Mouse (Mus musculus): Measurements from ENCODE around the gene Arvcf. TPM values are rescaled to one million over a fixed set of nuclear protein-coding genes. Genes with fewer than 3 reads are reported as not detected.

Arvcf gene
- total and polyA plus RNA-seq, 3 experiments, result 64.0 to 188 (median 154) TPM

- H3K4me1 ChIP-seq (ENCODE audit: insufficient read depth, low read depth, low read length), result peaks cover 65% of the 10 kb centered on the region
- TF ChIP-seq GATA2 (IDR thresholded peaks at IDR 0.05; ENCODE audit: borderline replicate concordance, low read depth, low read length) (no peak), GATA1 (IDR thresholded peaks at IDR 0.05; ENCODE audit: borderline replicate concordance, low read length) (no peak), CTCF (IDR thresholded peaks at IDR 0.05; ENCODE audit: low read depth, low read length) (no peak), TAL1 (conservative IDR thresholded peaks at IDR 0.05; ENCODE audit: low read depth, low read length) (no peak), POLR2AphosphoS5 (IDR thresholded peaks at IDR 0.05; ENCODE audit: insufficient replicate concordance, low read depth, low read length) (no peak)
- H3K27me3 ChIP-seq (ENCODE audit: insufficient read depth, low read length), result no peaks in the 10 kb centered on the region
- no peak overlapping the region; the same call in 1 of the 2 replicates for H3K4me3 ChIP-seq (ENCODE audit: low read depth, low read length)
- DNase-seq (ENCODE audit: low spot score) (no peak), ATAC-seq (ENCODE audit: extremely low read depth, insufficient number of reproducible peaks, low FRiP score, poor library complexity, severe bottlenecking) (no peak)
- peaks cover 51% of the 10 kb centered on the region for H3K36me3 ChIP-seq (replicated peaks)
- no peaks in the 10 kb centered on the region for H3K9me3 ChIP-seq (replicated peaks)
These were observed 82.7 kb downstream of the Arvcf start for GRCm38 (mm10) chr16:18430641-18431212.

GRCm38 (mm10) chr16:18433341-18433920, 85.4 kb downstream of the Arvcf start:
- Histone ChIP-seq H3K4me1 (ENCODE audit: insufficient read depth, low read depth, low read length) (peaks cover 44% of the 10 kb centered on the region), H3K9me3 (replicated peaks) (no peaks in the 10 kb centered on the region), H3K36me3 (replicated peaks) (peaks cover 70% of the 10 kb centered on the region), H3K27me3 (ENCODE audit: insufficient read depth, low read length) (no peaks in the 10 kb centered on the region), H3K4me3 (ENCODE audit: low read depth, low read length) (no peak overlapping the region)
- no peak for DNase-seq (ENCODE audit: low spot score)
- no peak for TF ChIP-seq POLR2AphosphoS5 (IDR thresholded peaks at IDR 0.05; ENCODE audit: insufficient replicate concordance, low read depth, low read length)
- no peak for ATAC-seq (ENCODE audit: extremely low read depth, insufficient number of reproducible peaks, low FRiP score, poor library complexity, severe bottlenecking)

GRCm38 (mm10) chr16:18436128-18436527, 88.1 kb downstream of the Arvcf start:
- no peak for ATAC-seq (ENCODE audit: extremely low read depth, insufficient number of reproducible peaks, low FRiP score, poor library complexity, severe bottlenecking)
- peaks cover 17% of the 10 kb centered on the region for H3K4me1 ChIP-seq (ENCODE audit: insufficient read depth, low read depth, low read length)
- H3K9me3 ChIP-seq (replicated peaks), result no peaks in the 10 kb centered on the region
- DNase-seq (ENCODE audit: low spot score), result no peak
- H3K27me3 ChIP-seq (ENCODE audit: insufficient read depth, low read length), result no peaks in the 10 kb centered on the region
- peaks cover 76% of the 10 kb centered on the region for H3K36me3 ChIP-seq (replicated peaks)
- TF ChIP-seq POLR2AphosphoS5 (IDR thresholded peaks at IDR 0.05; ENCODE audit: insufficient replicate concordance, low read depth, low read length) (no peak), GATA2 (IDR thresholded peaks at IDR 0.05; ENCODE audit: borderline replicate concordance, low read depth, low read length) (no peak), CTCF (IDR thresholded peaks at IDR 0.05; ENCODE audit: low read depth, low read length) (no peak), GATA1 (IDR thresholded peaks at IDR 0.05; ENCODE audit: borderline replicate concordance, low read length) (no peak), TAL1 (conservative IDR thresholded peaks at IDR 0.05; ENCODE audit: low read depth, low read length) (no peak)
- H3K4me3 ChIP-seq (ENCODE audit: low read depth, low read length), result no peak overlapping the region

- ATAC-seq (ENCODE audit: extremely low read depth, insufficient number of reproducible peaks, low FRiP score, poor library complexity, severe bottlenecking) (no peak; the same call in 1 of the 2 replicates), DNase-seq (ENCODE audit: low spot score) (peak; percentile 62)
- H3K4me3 ChIP-seq (ENCODE audit: low read depth, low read length), result no peak overlapping the region
- H3K36me3 ChIP-seq (replicated peaks), result peaks cover 88% of the 10 kb centered on the region
- H3K27me3 ChIP-seq (ENCODE audit: insufficient read depth, low read length), result no peaks in the 10 kb centered on the region
- TF ChIP-seq POLR2AphosphoS5 (IDR thresholded peaks at IDR 0.05; ENCODE audit: insufficient replicate concordance, low read depth, low read length), result no peak
- TF ChIP-seq TAL1 (conservative IDR thresholded peaks at IDR 0.05; ENCODE audit: low read depth, low read length), result no peak
- peak; percentile 100 for TF ChIP-seq CTCF (IDR thresholded peaks at IDR 0.05; ENCODE audit: low read depth, low read length)
- H3K9me3 ChIP-seq (replicated peaks), result no peaks in the 10 kb centered on the region
- H3K4me1 ChIP-seq (ENCODE audit: insufficient read depth, low read depth, low read length), result 0 out of 2 replicates have a peak, but pooled peaks cover 2% of the 10 kb centered on the region
These were observed 95.4 kb downstream of the Arvcf start for GRCm38 (mm10) chr16:18443385-18443841.

GRCm38 (mm10) chr16:18447243-18447642, 99.3 kb downstream of the Arvcf start:
- TF ChIP-seq CTCF (IDR thresholded peaks at IDR 0.05; ENCODE audit: low read depth, low read length) (no peak), TAL1 (conservative IDR thresholded peaks at IDR 0.05; ENCODE audit: low read depth, low read length) (no peak), GATA1 (IDR thresholded peaks at IDR 0.05; ENCODE audit: borderline replicate concordance, low read length) (no peak), POLR2AphosphoS5 (IDR thresholded peaks at IDR 0.05; ENCODE audit: insufficient replicate concordance, low read depth, low read length) (no peak), GATA2 (IDR thresholded peaks at IDR 0.05; ENCODE audit: borderline replicate concordance, low read depth, low read length) (no peak)
- peaks cover 94% of the 10 kb centered on the region for H3K36me3 ChIP-seq (replicated peaks)
- ATAC-seq (ENCODE audit: extremely low read depth, insufficient number of reproducible peaks, low FRiP score, poor library complexity, severe bottlenecking) (no peak), DNase-seq (ENCODE audit: low spot score) (no peak)
- H3K4me1 ChIP-seq (ENCODE audit: insufficient read depth, low read depth, low read length), result peaks cover 11% of the 10 kb centered on the region
- no peak overlapping the region for H3K4me3 ChIP-seq (ENCODE audit: low read depth, low read length)
- no peaks in the 10 kb centered on the region for H3K27me3 ChIP-seq (ENCODE audit: insufficient read depth, low read length)
- no peaks in the 10 kb centered on the region for H3K9me3 ChIP-seq (replicated peaks)

GRCm38 (mm10) chr16:18448104-18448503, 100.1 kb downstream of the Arvcf start:
- TF ChIP-seq TAL1 (conservative IDR thresholded peaks at IDR 0.05; ENCODE audit: low read depth, low read length) (no peak), CTCF (IDR thresholded peaks at IDR 0.05; ENCODE audit: low read depth, low read length) (no peak), GATA2 (IDR thresholded peaks at IDR 0.05; ENCODE audit: borderline replicate concordance, low read depth, low read length) (no peak), GATA1 (IDR thresholded peaks at IDR 0.05; ENCODE audit: borderline replicate concordance, low read length) (no peak), POLR2AphosphoS5 (IDR thresholded peaks at IDR 0.05; ENCODE audit: insufficient replicate concordance, low read depth, low read length) (no peak)
- Histone ChIP-seq H3K9me3 (replicated peaks) (no peaks in the 10 kb centered on the region), H3K36me3 (replicated peaks) (peaks cover 94% of the 10 kb centered on the region), H3K4me3 (ENCODE audit: low read depth, low read length) (no peak overlapping the region), H3K27me3 (ENCODE audit: insufficient read depth, low read length) (no peaks in the 10 kb centered on the region), H3K4me1 (ENCODE audit: insufficient read depth, low read depth, low read length) (peaks cover 11% of the 10 kb centered on the region)
- DNase-seq (ENCODE audit: low spot score) (no peak), ATAC-seq (ENCODE audit: extremely low read depth, insufficient number of reproducible peaks, low FRiP score, poor library complexity, severe bottlenecking) (no peak)
